Mouse (Mus musculus) spleen, postnatal 4 days (tissue): ENCODE measurements around the gene Traf3ip2.

Experiments used
- DNase-seq, 2 experiments: peaks; one replicate each; pipeline ENCODE4 v3.0.0; 2022; ENCODE audit warnings: low spot score in 2 of 2

Traf3ip2 gene

GRCm38 (mm10) chr10:39633379-39633778, 20.6 kb downstream of the Traf3ip2 start:
- no peak for DNase-seq

GRCm38 (mm10) chr10:39634423-39635101, 21.8 kb downstream of the Traf3ip2 start:
- DNase-seq, result no peak

GRCm38 (mm10) chr10:39638862-39639261, 26.1 kb downstream of the Traf3ip2 start:
- DNase-seq, result no peak

- DNase-seq, result no peak
Measured at GRCm38 (mm10) chr10:39639783-39640182, 27.0 kb downstream of the Traf3ip2 start.

- DNase-seq, result no peak
Measured at GRCm38 (mm10) chr10:39640817-39641226, 28.1 kb downstream of the Traf3ip2 start.

GRCm38 (mm10) chr10:39645789-39646628, 33.3 kb downstream of the Traf3ip2 start:
- DNase-seq, result no peak

GRCm38 (mm10) chr10:39646629-39647019, 33.9 kb downstream of the Traf3ip2 start:
- no peak for DNase-seq

GRCm38 (mm10) chr10:39647118-39647517, 34.4 kb downstream of the Traf3ip2 start:
- DNase-seq, result no peak

- DNase-seq, result no peak
Measured at GRCm38 (mm10) chr10:39648278-39648677, 35.5 kb downstream of the Traf3ip2 start.

- no peak for DNase-seq
Measured at GRCm38 (mm10) chr10:39649550-39649949, 36.8 kb downstream of the Traf3ip2 start.

GRCm38 (mm10) chr10:39650316-39650715, 37.6 kb downstream of the Traf3ip2 start:
- no peak for DNase-seq

- DNase-seq, result no peak
Measured at GRCm38 (mm10) chr10:39654001-39654416, 41.3 kb downstream of the Traf3ip2 start.

GRCm38 (mm10) chr10:39658901-39659410, 46.2 kb downstream of the Traf3ip2 start:
- no peak for DNase-seq

- DNase-seq, result peak in 1 of 2 experiments; percentile 45
Measured at GRCm38 (mm10) chr10:39659411-39660268, 46.9 kb downstream of the Traf3ip2 start.

GRCm38 (mm10) chr10:39660269-39660655, 47.5 kb downstream of the Traf3ip2 start:
- no peak for DNase-seq

GRCm38 (mm10) chr10:39660698-39661097, 48.0 kb downstream of the Traf3ip2 start:
- no peak for DNase-seq

- peak in 1 of 2 experiments; percentile 40 for DNase-seq
Measured at GRCm38 (mm10) chr10:39665071-39665502, 52.4 kb downstream of the Traf3ip2 start.

GRCm38 (mm10) chr10:39666027-39666426, 53.3 kb downstream of the Traf3ip2 start:
- DNase-seq, result no peak

GRCm38 (mm10) chr10:39671451-39671850, 58.7 kb downstream of the Traf3ip2 start:
- no peak for DNase-seq

GRCm38 (mm10) chr10:39672547-39673051, 59.9 kb downstream of the Traf3ip2 start:
- peak in 1 of 2 experiments; percentile 31 for DNase-seq

GRCm38 (mm10) chr10:39674106-39674505, 61.4 kb downstream of the Traf3ip2 start:
- DNase-seq, result no peak
